Mouse (Mus musculus) macrophage (primary cell): ENCODE data around the gene Hic2. TPM values are rescaled to one million over a fixed set of nuclear protein-coding genes. Genes with fewer than 3 reads are reported as not detected.

Source experiments
- H3K27ac ChIP-seq: fragments of 350-480 bp; formaldehyde crosslinking; 2 replicates; pipeline ENCODE4 v1.9.0; 2021
- H3K36me3 ChIP-seq: fragments of 350-480 bp; formaldehyde crosslinking; 2 replicates; pipeline ENCODE4 v1.9.0; 2021; ENCODE audit errors: inconsistent target
- H3K4me3 ChIP-seq: fragments of 350-480 bp; formaldehyde crosslinking; 2 replicates; pipeline ENCODE4 v1.9.0; 2021; ENCODE audit errors: inconsistent target
- H3K79me2 ChIP-seq: fragments of 350-480 bp; formaldehyde crosslinking; 2 replicates; pipeline ENCODE4 v1.9.0; 2021; ENCODE audit errors: inconsistent target
- WGBS: methylation state at CpG from one replicate; pipeline ENCODE4 v1.1.7; 2026; ENCODE audit warnings: inconsistent platforms; ENCODE audit not compliant: missing documents; 5-methylcytosine and 5-hydroxymethylcytosine counted together
- polyA plus RNA-seq: library from polyadenylated mRNA; stranded (reverse); fragments of 250-400 nt; gene quantifications from 3 replicates; pipeline ENCODE4 v1.2.4, GENCODE M21; 2018; ENCODE audit warnings: inconsistent platforms
- total RNA-seq, 78 experiments: library from RNA; depleted of rRNA; stranded (reverse); fragments of 250-400 nt; gene quantifications; 1 replicate in 9 of 78; 2 replicates in 24 of 78; 3 replicates in 43 of 78; 4 replicates in 2 of 78; pipeline ENCODE4 v1.2.4; 2018; ENCODE audit warnings: inconsistent platforms in 56 of 78

Hic2 gene
- total RNA-seq (2018; cell fraction: chromatin; rRNA removed), result 1 to 10 TPM; 2.1 to 8.8 (median 4.5) TPM
- 1 to 10 TPM in 18 of 26 experiments, under 1 TPM in 8; 0.50 to 2.3 (median 1.2) TPM for total RNA-seq (2018; cell fraction: cytosol; rRNA removed)
- total RNA-seq (2018; cell fraction: nucleus; rRNA removed), result 1 to 10 TPM; 1.6 to 6.8 (median 3.2) TPM
- polyA plus RNA-seq, result 1.1 to 1.4 TPM (median 1.4 TPM) in 3 replicates

DNA sequence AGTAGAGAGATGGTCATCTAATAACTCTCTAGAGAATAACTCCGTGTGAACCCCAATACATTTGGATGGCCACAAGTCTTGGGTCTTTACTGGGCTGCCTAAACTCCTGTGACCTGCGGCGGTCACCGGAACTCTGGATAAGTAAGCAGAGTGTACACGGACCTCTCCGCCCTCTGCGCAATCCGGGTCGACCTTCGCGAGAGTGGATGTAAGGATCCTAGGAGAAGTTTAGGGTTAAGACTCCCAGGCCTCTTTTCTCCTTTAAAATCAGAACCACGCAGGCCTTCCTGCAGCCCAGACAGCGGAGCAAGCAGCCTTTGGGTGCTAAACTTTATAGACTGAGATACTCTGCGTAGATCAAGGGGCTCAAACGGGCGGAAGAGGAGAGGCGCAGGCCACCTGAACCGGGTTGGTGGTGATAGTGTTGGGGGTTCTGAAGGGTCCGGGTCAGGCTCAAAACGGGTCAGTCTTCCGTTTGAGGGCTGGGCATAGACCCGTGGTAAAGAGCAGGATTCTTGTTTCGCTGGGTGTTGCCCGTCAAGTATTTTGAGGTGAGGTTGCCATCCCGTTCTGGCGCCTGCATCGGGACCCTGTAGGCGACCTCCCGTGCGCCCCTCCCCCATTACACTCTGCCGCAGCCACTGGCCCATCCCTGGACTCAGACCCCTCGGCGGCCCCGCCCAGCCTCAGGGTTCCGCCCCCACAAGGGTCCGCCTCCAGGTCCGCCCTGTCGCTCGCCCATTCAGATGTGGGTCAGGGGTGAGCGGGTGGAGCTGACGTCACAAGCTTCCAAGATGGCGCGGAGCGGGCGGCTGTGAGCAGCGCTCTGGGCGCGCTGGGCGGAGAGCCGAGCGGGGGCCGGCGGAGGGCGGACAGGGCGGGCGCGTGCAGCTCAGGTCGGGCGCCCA is at the start of gene Hic2:
Gene Hic2 (plus strand): TSS at position 779 of the 908 bp plus-strand sequence.
- peaks cover 41% of the 10 kb centered on the region for H3K79me2 ChIP-seq
- WGBS, result 9% methylated on average over 55 of the region's 59 CpGs
- H3K27ac ChIP-seq, result no peak within 1 kb of the TSS
- no peaks in the 10 kb centered on the region for H3K36me3 ChIP-seq
- peak within 1 kb of the TSS; percentile 64 for H3K4me3 ChIP-seq

GRCm38 (mm10) chr16:17185475-17185874 is 47.9 kb upstream of the Hic2 start:
- Histone ChIP-seq H3K36me3 (no peaks in the 10 kb centered on the region; the same call in 1 of the 2 replicates), H3K27ac (no peak overlapping the region), H3K79me2 (peaks cover 89% of the 10 kb centered on the region), H3K4me3 (no peak overlapping the region)

GRCm38 (mm10) chr16:17193823-17194222 is 39.5 kb upstream of the Hic2 start:
- Histone ChIP-seq H3K36me3 (no peaks in the 10 kb centered on the region), H3K79me2 (peaks cover 100% of the 10 kb centered on the region), H3K27ac (no peak overlapping the region), H3K4me3 (no peak overlapping the region)
- 79% methylated on average over 4 of the region's 4 CpGs for WGBS

GRCm38 (mm10) chr16:17200121-17200952 is 33.0 kb upstream of the Hic2 start:
- 2% methylated on average over 23 of the region's 24 CpGs for WGBS
- Histone ChIP-seq H3K27ac (peak overlapping the region; percentile 59), H3K36me3 (no peaks in the 10 kb centered on the region), H3K4me3 (peak overlapping the region; percentile 84), H3K79me2 (peaks cover 56% of the 10 kb centered on the region)

DNA sequence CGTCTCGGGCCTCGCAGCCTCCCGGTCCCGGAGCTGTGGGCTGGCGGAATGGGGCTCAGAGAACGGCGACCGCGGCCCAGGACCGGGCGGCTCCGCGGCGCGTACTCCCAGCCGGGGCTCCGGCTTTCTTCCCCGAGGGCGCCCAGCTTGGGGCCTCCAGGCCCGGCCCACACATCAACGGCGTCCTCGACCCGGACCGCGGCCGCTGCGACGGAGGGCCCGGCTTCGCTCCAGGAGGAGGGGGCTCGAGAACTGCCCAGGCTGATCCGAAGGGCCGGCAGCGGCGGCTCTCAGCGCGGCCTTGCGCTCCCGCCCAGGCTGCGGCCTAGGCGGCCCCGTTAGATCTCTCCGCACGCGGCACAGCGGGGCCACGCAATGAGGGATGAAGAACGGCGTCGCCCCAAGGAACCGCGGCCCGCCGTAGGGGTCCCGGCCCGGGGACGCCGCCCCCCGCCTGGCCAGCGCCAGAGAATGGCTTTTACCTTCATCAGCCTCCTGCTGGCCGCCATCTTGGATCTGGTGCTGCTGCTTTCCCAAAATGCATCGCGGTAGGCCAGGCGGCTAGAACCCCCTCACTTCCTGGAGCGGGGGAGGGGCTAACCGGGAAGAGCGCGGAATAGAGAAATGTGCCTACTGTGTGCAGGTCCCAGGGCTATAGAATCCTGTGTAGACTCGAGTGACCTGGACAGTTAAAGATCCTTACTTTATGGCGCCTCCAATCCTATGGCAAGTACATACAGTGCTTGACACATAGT is 32.2 kb upstream of the Hic2 start:
- H3K36me3 ChIP-seq, result no peaks in the 10 kb centered on the region
- peak overlapping the region; percentile 84 for H3K4me3 ChIP-seq
- WGBS, result 2% methylated on average over 54 of the region's 72 CpGs
- peaks cover 48% of the 10 kb centered on the region for H3K79me2 ChIP-seq
- peak overlapping the region; percentile 59 for H3K27ac ChIP-seq

DNA sequence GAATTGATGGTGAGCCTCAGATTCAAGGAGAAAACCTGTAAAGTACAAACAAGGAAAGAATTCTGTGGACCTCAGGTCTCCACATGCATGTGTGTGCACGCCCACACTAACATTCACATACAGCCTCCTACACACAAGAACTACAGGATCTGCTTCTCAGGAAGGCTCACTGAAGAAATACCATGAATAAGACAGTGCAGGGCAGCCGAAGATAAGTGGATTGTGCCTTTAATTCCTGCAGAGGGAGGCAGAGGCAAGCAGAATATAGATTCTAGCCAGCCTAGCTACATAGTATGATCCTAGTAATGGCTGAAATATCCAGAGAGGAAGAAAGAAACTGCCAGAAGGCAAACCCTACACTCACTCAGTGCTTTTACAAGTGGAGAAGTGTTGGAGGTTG is 31.4 kb upstream of the Hic2 start:
- Histone ChIP-seq H3K4me3 (no peak overlapping the region), H3K79me2 (peaks cover 39% of the 10 kb centered on the region), H3K27ac (no peak overlapping the region), H3K36me3 (no peaks in the 10 kb centered on the region)
- WGBS, result 68% methylated on average over 2 of the region's 2 CpGs

DNA sequence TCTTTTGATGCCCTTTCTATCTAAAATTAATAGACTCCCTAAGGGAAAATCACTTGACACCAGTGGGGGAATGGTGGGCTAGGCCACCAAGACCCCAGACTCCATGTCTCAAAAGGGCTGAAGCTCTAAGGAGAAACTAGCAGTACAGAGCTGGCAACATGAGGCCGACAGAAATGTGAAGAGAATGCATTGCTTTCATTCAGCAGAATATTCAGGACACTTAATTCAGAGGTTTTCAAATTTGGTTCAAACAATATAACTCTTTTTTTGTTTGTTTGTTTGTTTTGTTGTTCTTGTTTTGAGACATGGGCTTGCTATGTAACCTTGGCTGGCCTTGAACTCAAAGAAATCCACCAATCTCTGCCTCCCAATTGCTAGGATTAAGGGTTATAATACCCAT is 30.8 kb upstream of the Hic2 start, which contains the start of gene Ube2l3:
Gene Ube2l3 (minus strand): TSS at position 101 of the 400 bp plus-strand sequence.
- H3K27ac ChIP-seq, result no peak within 1 kb of the TSS; the same call in 1 of the 2 replicates
- peaks cover 33% of the 10 kb centered on the region for H3K79me2 ChIP-seq
- 78% methylated on average over 1 of the region's 1 CpGs for WGBS
- H3K4me3 ChIP-seq, result peak within 1 kb of the TSS; percentile 16; the same call in 1 of the 2 replicates
- H3K36me3 ChIP-seq, result no peaks in the 10 kb centered on the region

DNA sequence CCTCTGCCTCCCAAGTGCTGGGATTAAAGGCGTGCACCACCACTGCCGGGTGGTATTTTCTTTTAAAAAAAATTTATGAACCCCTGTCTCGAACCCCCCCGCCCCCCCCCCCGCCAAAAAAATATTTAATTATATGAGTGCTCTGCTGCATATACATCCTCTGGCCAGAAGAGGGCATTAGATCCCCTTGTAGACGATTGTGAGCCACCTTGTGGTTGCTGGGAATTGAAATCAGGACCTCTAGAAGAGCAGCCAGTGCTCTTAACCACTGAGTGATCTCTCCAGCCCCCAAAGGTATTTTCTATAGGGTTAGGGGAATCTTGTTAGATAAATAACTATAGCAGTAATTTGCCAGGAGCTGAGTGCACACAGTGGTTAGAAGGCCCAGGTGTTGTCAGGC is 28.4 kb upstream of the Hic2 start:
- no peak overlapping the region for H3K27ac ChIP-seq
- 8% methylated on average over 5 of the region's 6 CpGs for WGBS
- no peaks in the 10 kb centered on the region for H3K36me3 ChIP-seq
- H3K4me3 ChIP-seq, result no peak overlapping the region
- peaks cover 9% of the 10 kb centered on the region for H3K79me2 ChIP-seq

GRCm38 (mm10) chr16:17208389-17209361 is 24.7 kb upstream of the Hic2 start, which contains the start of gene Rimbp3:
Gene Rimbp3, plus strand, starts transcription at chr16:17208603.
- H3K79me2 ChIP-seq, result no peaks in the 10 kb centered on the region
- 1% methylated on average over 85 of the region's 85 CpGs for WGBS
- H3K27ac ChIP-seq, result no peak within 1 kb of the TSS

DNA sequence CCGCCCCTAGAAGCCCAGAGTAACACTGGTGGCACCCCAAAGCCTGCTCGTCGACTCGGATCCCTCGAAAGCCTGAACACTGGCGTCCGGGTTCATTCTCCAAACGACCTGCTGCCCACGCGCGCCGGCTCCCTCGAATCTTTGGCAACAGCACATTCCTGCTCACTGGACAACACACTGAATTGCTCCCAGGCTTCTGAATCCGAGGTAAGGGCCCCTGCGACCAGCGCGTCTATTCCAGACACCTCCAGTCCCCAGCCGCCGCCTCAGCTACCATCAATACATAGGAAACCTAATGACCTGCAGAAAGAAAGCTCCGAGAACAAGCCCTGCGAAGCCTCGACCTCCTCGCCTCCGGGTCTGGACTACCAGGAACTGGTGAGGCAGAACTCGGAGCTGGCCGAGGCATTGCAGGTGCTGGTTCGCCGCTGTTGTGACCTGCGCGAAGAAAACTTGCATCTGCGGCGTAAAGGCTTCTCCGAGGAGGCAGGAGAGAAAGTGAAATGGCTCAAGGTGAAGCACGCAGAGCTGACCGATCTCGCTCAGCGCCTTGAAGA is 23.9 kb upstream of the Hic2 start:
- Histone ChIP-seq H3K36me3 (no peaks in the 10 kb centered on the region), H3K79me2 (no peaks in the 10 kb centered on the region), H3K4me3 (peak overlapping the region; percentile 13; the same call in 1 of the 2 replicates), H3K27ac (no peak overlapping the region)
- under 1% methylated on average over 33 of the region's 37 CpGs for WGBS

More at GRCm38 (mm10) chr16:17208389-17209361, 24.7 kb upstream of the Hic2 start, which contains the start of gene Rimbp3:
- H3K36me3 ChIP-seq, result no peaks in the 10 kb centered on the region
- peak within 1 kb of the TSS; percentile 13; the same call in 1 of the 2 replicates for H3K4me3 ChIP-seq

- 13% methylated on average over 48 of the region's 48 CpGs for WGBS
- Histone ChIP-seq H3K36me3 (no peaks in the 10 kb centered on the region), H3K27ac (no peak overlapping the region)
These were observed 23.2 kb upstream of the Hic2 start for GRCm38 (mm10) chr16:17209981-17210838.

More at GRCm38 (mm10) chr16:17209981-17210838, 23.2 kb upstream of the Hic2 start:
- Histone ChIP-seq H3K4me3 (peak overlapping the region; percentile 13; the same call in 1 of the 2 replicates), H3K79me2 (no peaks in the 10 kb centered on the region)
